Mouse (Mus musculus) regulatory T cell (primary cell): ENCODE results near the gene Alg6.

Source experiments
- in situ Hi-C: fragments of 300-600 bp; cut with MboI, MseI; formaldehyde crosslinking; loops from one replicate; pipeline ENCODE4 v1.15.1; 2025; ENCODE audit warnings: high pct_unique_total_duplicates

Gene Alg6

GRCm38 (mm10) chr4:99714904-99715782 is at the start of gene Alg6:
Gene Alg6, plus strand, starts transcription at chr4:99715664.
- in situ Hi-C loops = no loop called here

GRCm38 (mm10) chr4:99670203-99670851 is 45.1 kb upstream of the Alg6 start:
- in situ Hi-C loops = loop anchor here (10.0 kb wide), 1 partner anchor 744 kb away; no protein-coding TSS in a partner anchor

GRCm38 (mm10) chr4:99675191-99675590 is 40.3 kb upstream of the Alg6 start:
- in situ Hi-C loops = loop anchor here (10.0 kb wide), 1 partner anchor 740 kb away; no protein-coding TSS in a partner anchor

- in situ Hi-C loops = no loop called here
Observed at GRCm38 (mm10) chr4:99683941-99684340, 31.5 kb upstream of the Alg6 start.

- in situ Hi-C loops = no loop called here
Observed at GRCm38 (mm10) chr4:99686308-99686707, 29.2 kb upstream of the Alg6 start.

- in situ Hi-C loops = no loop called here
Observed at GRCm38 (mm10) chr4:99712583-99713183, 2.8 kb upstream of the Alg6 start.

GRCm38 (mm10) chr4:99713971-99714370 is 1.5 kb upstream of the Alg6 start:
- in situ Hi-C loops = no loop called here

- in situ Hi-C loops = no loop called here
Observed at GRCm38 (mm10) chr4:99715783-99716416, 436 bp downstream of the Alg6 start.

GRCm38 (mm10) chr4:99717905-99718304 is 2.4 kb downstream of the Alg6 start:
- in situ Hi-C loops = no loop called here

GRCm38 (mm10) chr4:99724331-99724730 is 8.9 kb downstream of the Alg6 start:
- in situ Hi-C loops = no loop called here

- in situ Hi-C loops = no loop called here
Observed at GRCm38 (mm10) chr4:99725914-99726451, 10.5 kb downstream of the Alg6 start.

GRCm38 (mm10) chr4:99739836-99740235 is 24.4 kb downstream of the Alg6 start:
- in situ Hi-C loops = no loop called here

GRCm38 (mm10) chr4:99752426-99752825 is 37.0 kb downstream of the Alg6 start:
- in situ Hi-C loops = no loop called here

- in situ Hi-C loops = no loop called here
Observed at GRCm38 (mm10) chr4:99766303-99766702, 50.8 kb downstream of the Alg6 start.

GRCm38 (mm10) chr4:99766753-99767152 is 51.3 kb downstream of the Alg6 start:
- in situ Hi-C loops = no loop called here

GRCm38 (mm10) chr4:99770555-99770954 is 55.1 kb downstream of the Alg6 start:
- in situ Hi-C loops = no loop called here

GRCm38 (mm10) chr4:99773041-99773440 is 57.6 kb downstream of the Alg6 start:
- in situ Hi-C loops = no loop called here

GRCm38 (mm10) chr4:99792365-99792764 is 76.9 kb downstream of the Alg6 start:
- in situ Hi-C loops = no loop called here
